Mouse (Mus musculus): Measurements from ENCODE around the gene Hoxa10. TPM values are rescaled to one million over a fixed set of nuclear protein-coding genes. Genes with fewer than 3 reads are reported as not detected.

Gene Hoxa10
- polyA plus RNA-seq, 1 experiment from 2014 or later, result not detected

- no peaks in the 10 kb centered on the region for H3K9me3 ChIP-seq (ENCODE audit: control insufficient read depth, low read length)
- WGBS, result 2% methylated on average over 6 of the region's 6 CpGs
- no peaks in the 10 kb centered on the region for H3K36me3 ChIP-seq (ENCODE audit: control insufficient read depth, insufficient read depth, low read length)
- no peak for DNase-seq (ENCODE audit: low spot score)
- no peak for ATAC-seq (ENCODE audit: low FRiP score)
- H3K27ac ChIP-seq (ENCODE audit: low read depth, low read length), result peak overlapping the region; percentile 84
- H3K27me3 ChIP-seq (ENCODE audit: control insufficient read depth, insufficient read depth, low read length), result peaks cover 86% of the 10 kb centered on the region
- H3K9ac ChIP-seq (ENCODE audit: low read depth, low read length), result peak overlapping the region; percentile 44; the same call in 1 of the 2 replicates
- peak overlapping the region; percentile 12; the same call in 1 of the 2 replicates for H3K4me3 ChIP-seq (ENCODE audit: low read depth, low read length)
- H3K4me1 ChIP-seq (replicated peaks; ENCODE audit: control insufficient read depth, insufficient read depth, low read length), result peaks cover 2% of the 10 kb centered on the region; the same call in 1 of the 2 replicates
- peak overlapping the region; percentile 40 for H3K4me2 ChIP-seq (replicated peaks; ENCODE audit: low read depth, low read length)
These were observed 56.0 kb downstream of the Hoxa10 start for GRCm38 (mm10) chr6:52184668-52185067.

- 13% methylated on average over 10 of the region's 10 CpGs for WGBS
- H3K9me3 ChIP-seq (ENCODE audit: control insufficient read depth, low read length), result no peaks in the 10 kb centered on the region
- peak overlapping the region; percentile 40 for H3K4me2 ChIP-seq (replicated peaks; ENCODE audit: low read depth, low read length)
- H3K36me3 ChIP-seq (ENCODE audit: control insufficient read depth, insufficient read depth, low read length), result no peaks in the 10 kb centered on the region
- DNase-seq (ENCODE audit: low spot score) (no peak), ATAC-seq (ENCODE audit: low FRiP score) (no peak)
- H3K9ac ChIP-seq (ENCODE audit: low read depth, low read length), result peak overlapping the region; percentile 37; the same call in 1 of the 2 replicates
- peak overlapping the region; percentile 84 for H3K27ac ChIP-seq (ENCODE audit: low read depth, low read length)
- peaks cover 85% of the 10 kb centered on the region for H3K27me3 ChIP-seq (ENCODE audit: control insufficient read depth, insufficient read depth, low read length)
- peaks cover 2% of the 10 kb centered on the region; the same call in 1 of the 2 replicates for H3K4me1 ChIP-seq (replicated peaks; ENCODE audit: control insufficient read depth, insufficient read depth, low read length)
- H3K4me3 ChIP-seq (ENCODE audit: low read depth, low read length), result no peak overlapping the region
These were observed 57.2 kb downstream of the Hoxa10 start for GRCm38 (mm10) chr6:52183311-52184080.

- Histone ChIP-seq H3K4me1 (replicated peaks; ENCODE audit: control insufficient read depth, insufficient read depth, low read length) (peaks cover 2% of the 10 kb centered on the region; the same call in 1 of the 2 replicates), H3K4me3 (ENCODE audit: low read depth, low read length) (no peak overlapping the region), H3K4me2 (replicated peaks; ENCODE audit: low read depth, low read length) (peak overlapping the region; percentile 40; the same call in 1 of the 2 replicates), H3K27ac (ENCODE audit: low read depth, low read length) (peak overlapping the region; percentile 84), H3K9me3 (ENCODE audit: control insufficient read depth, low read length) (no peaks in the 10 kb centered on the region), H3K9ac (ENCODE audit: low read depth, low read length) (no peak overlapping the region; the same call in 1 of the 2 replicates), H3K36me3 (ENCODE audit: control insufficient read depth, insufficient read depth, low read length) (no peaks in the 10 kb centered on the region), H3K27me3 (ENCODE audit: control insufficient read depth, insufficient read depth, low read length) (peaks cover 85% of the 10 kb centered on the region)
- WGBS, result 17% methylated on average over 1 of the region's 1 CpGs
- ATAC-seq (ENCODE audit: low FRiP score), result no peak
- no peak for DNase-seq (ENCODE audit: low spot score)
These were observed 57.9 kb downstream of the Hoxa10 start for GRCm38 (mm10) chr6:52182793-52183192.

DNA sequence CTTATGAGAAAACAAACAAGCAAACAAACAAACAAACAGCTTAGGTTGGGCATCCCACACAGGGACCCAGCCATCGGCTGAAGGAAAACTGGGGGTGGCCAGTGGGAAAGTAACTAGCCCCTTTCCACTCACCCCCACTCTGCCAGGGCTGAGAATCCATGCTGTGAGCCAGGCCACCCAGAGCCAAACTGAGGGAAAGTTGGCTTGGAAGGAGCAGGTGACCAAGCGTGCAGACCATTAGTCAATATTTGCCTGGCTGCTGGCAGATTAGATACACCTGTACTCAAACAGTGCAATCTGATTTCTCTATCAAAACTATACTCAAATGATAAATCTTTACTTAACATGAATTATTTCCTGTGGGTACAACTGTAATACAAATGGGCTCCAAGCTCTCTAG lies 58.6 kb downstream of the Hoxa10 start:
- H3K27me3 ChIP-seq (ENCODE audit: control insufficient read depth, insufficient read depth, low read length), result peaks cover 87% of the 10 kb centered on the region
- no peak overlapping the region for H3K9ac ChIP-seq (ENCODE audit: low read depth, low read length)
- H3K9me3 ChIP-seq (ENCODE audit: control insufficient read depth, low read length), result no peaks in the 10 kb centered on the region
- H3K36me3 ChIP-seq (ENCODE audit: control insufficient read depth, insufficient read depth, low read length), result no peaks in the 10 kb centered on the region
- no peak for DNase-seq (ENCODE audit: low spot score)
- ATAC-seq (ENCODE audit: low FRiP score), result no peak
- 30% methylated on average over 2 of the region's 2 CpGs for WGBS
- H3K4me1 ChIP-seq (replicated peaks; ENCODE audit: control insufficient read depth, insufficient read depth, low read length), result peaks cover 2% of the 10 kb centered on the region; the same call in 1 of the 2 replicates
- 0 out of 2 replicates have a peak overlapping the region, but pooled peaks have one; percentile 7 for H3K27ac ChIP-seq (ENCODE audit: low read depth, low read length)
- peak overlapping the region; percentile 55; the same call in 1 of the 2 replicates for H3K4me2 ChIP-seq (replicated peaks; ENCODE audit: low read depth, low read length)
- H3K4me3 ChIP-seq (ENCODE audit: low read depth, low read length), result peak overlapping the region; percentile 10; the same call in 1 of the 2 replicates

MicroRNA genes within 50 kb of the gene (microRNA counts, 519-probe panel; counts per million panel counts)
- not detected for microRNA mmu-miR-196b

Other genes starting within 250 kb of the Hoxa10 start
- 29.0 and 30.9 TPM in 2 replicates for gene Skap2, start 228.3 kb downstream of the Hoxa10 start, polyA plus RNA-seq (2014; fragmentation: Nextera tagmentation; extraction: Ambion mirVana)
- 4.0 and 4.1 TPM in 2 replicates for gene Hoxa1, start 82.5 kb downstream of the Hoxa10 start, polyA plus RNA-seq (2014; fragmentation: Nextera tagmentation; extraction: Ambion mirVana)
- 63.7 and 68.1 TPM in 2 replicates for gene Hoxa2, start 76.0 kb downstream of the Hoxa10 start, polyA plus RNA-seq (2014; fragmentation: Nextera tagmentation; extraction: Ambion mirVana)
- gene 5730596B20Rik, start 63.4 kb downstream of the Hoxa10 start, polyA plus RNA-seq (2014; fragmentation: Nextera tagmentation; extraction: Ambion mirVana), result 4.9 and 5.4 TPM in 2 replicates
- gene Hoxa4, start 49.1 kb downstream of the Hoxa10 start, polyA plus RNA-seq (2014; fragmentation: Nextera tagmentation; extraction: Ambion mirVana), result 11.9 and 12.8 TPM in 2 replicates
- gene Hoxa5, start 36.3 kb downstream of the Hoxa10 start, polyA plus RNA-seq (2014; fragmentation: Nextera tagmentation; extraction: Ambion mirVana), result 23.8 and 39.3 TPM in 2 replicates
- 2.1 and 11.6 TPM in 2 replicates for gene Hoxa6, start 32.1 kb downstream of the Hoxa10 start, polyA plus RNA-seq (2014; fragmentation: Nextera tagmentation; extraction: Ambion mirVana)
- gene Hoxa3, start 27.5 kb downstream of the Hoxa10 start, polyA plus RNA-seq (2014; fragmentation: Nextera tagmentation; extraction: Ambion mirVana), result 13.3 and 14.2 TPM in 2 replicates
- not detected in 2 replicates for gene Gm28308, start 27.5 kb downstream of the Hoxa10 start, polyA plus RNA-seq (2014; fragmentation: Nextera tagmentation; extraction: Ambion mirVana)
- gene Hoxa7, start 19.0 kb downstream of the Hoxa10 start, polyA plus RNA-seq (2014; fragmentation: Nextera tagmentation; extraction: Ambion mirVana), result 0.34 and 1.9 TPM in 2 replicates
- 0.25 and 1.1 TPM in 2 replicates for gene Hoxa9, start 9.8 kb downstream of the Hoxa10 start, polyA plus RNA-seq (2014; fragmentation: Nextera tagmentation; extraction: Ambion mirVana)
- gene Hoxa11, start 5.0 kb upstream of the Hoxa10 start, polyA plus RNA-seq (2014; fragmentation: Nextera tagmentation; extraction: Ambion mirVana), result not detected in 2 replicates
- not detected in 2 replicates for gene Hoxa13, start 20.0 kb upstream of the Hoxa10 start, polyA plus RNA-seq (2014; fragmentation: Nextera tagmentation; extraction: Ambion mirVana)
- 5.2 and 5.9 TPM in 2 replicates for gene Evx1, start 72.6 kb upstream of the Hoxa10 start, polyA plus RNA-seq (2014; fragmentation: Nextera tagmentation; extraction: Ambion mirVana)